Mouse (Mus musculus) kidney, embryonic 16.5 days (tissue): Measurements from ENCODE around the gene Gm48551. TPM values are rescaled to one million over a fixed set of nuclear protein-coding genes. Genes with fewer than 3 reads are reported as not detected.

Source experiments
- ATAC-seq: fragments of 200-750 bp; cut with Nextera tagmentation; 2 replicates; pipeline ENCODE4 v1.8.0; 2017; ENCODE audit warnings: moderate TSS enrichment; ENCODE audit not compliant: low FRiP score, low TSS enrichment
- H3K27ac ChIP-seq: fragments of 300-500 bp; sonication (generic); 2 replicates; pipeline ENCODE4 v1.5.1; 2014; ENCODE audit warnings: low read length
- H3K27me3 ChIP-seq: fragments of 300-500 bp; sonication (generic); 2 replicates; pipeline ENCODE4 v1.6.1; 2014; ENCODE audit warnings: low read length, control low read depth, mixed read lengths; ENCODE audit not compliant: insufficient read depth
- H3K36me3 ChIP-seq: fragments of 300-500 bp; sonication (generic); 2 replicates; pipeline ENCODE4 v1.6.1; 2014; ENCODE audit warnings: low read length, control low read depth, mixed read lengths; ENCODE audit not compliant: insufficient read depth
- H3K4me1 ChIP-seq: fragments of 300-500 bp; sonication (generic); 2 replicates; pipeline ENCODE4 v1.6.1; 2014; ENCODE audit warnings: low read length, control low read depth, mixed read lengths; ENCODE audit not compliant: insufficient read depth
- H3K4me2 ChIP-seq: fragments of 300-500 bp; sonication (generic); replicated peaks from 2 replicates; pipeline ENCODE4 v1.6.1; 2014; ENCODE audit warnings: low read depth, low read length
- H3K4me3 ChIP-seq: fragments of 300-500 bp; sonication (generic); 2 replicates; pipeline ENCODE4 v1.5.1; 2014; ENCODE audit warnings: mild to moderate bottlenecking, low read length
- H3K9ac ChIP-seq: fragments of 300-500 bp; sonication (generic); replicated peaks from 2 replicates; pipeline ENCODE4 v1.6.1; 2014; ENCODE audit warnings: low read length
- H3K9me3 ChIP-seq: fragments of 300-500 bp; sonication (generic); 2 replicates; pipeline ENCODE4 v1.6.1; 2016; ENCODE audit warnings: low read length, control low read depth
- WGBS: fragments of 180-500 bp; shearing (Covaris S2); extraction: QIAGEN DNeasy Blood & Tissue Kit; methylation state at CpG from one replicate; pipeline ENCODE4 v1.1.7; 2014; 5-methylcytosine and 5-hydroxymethylcytosine counted together
- polyA plus RNA-seq: library from polyadenylated mRNA; unstranded; fragments of >200 nt; fragmentation: Nextera tagmentation; extraction: Ambion mirVana; gene quantifications from 2 replicates; pipeline ENCODE4 v1.2.1, GENCODE M21; 2015

Gene Gm48551
- polyA plus RNA-seq, 1 experiment from 2014 or later: 5.0 TPM

- ATAC-seq: no peak
- 27% methylated on average over 31 of the region's 31 CpGs for WGBS
- H3K9ac ChIP-seq: peak overlapping the region; percentile 29; the same call in 1 of the 2 replicates
These were observed 23.5 kb downstream of the Gm48551 start for GRCm38 (mm10) chr10:81407539-81408423.

GRCm38 (mm10) chr10:81408424-81408729 lies 24.1 kb downstream of the Gm48551 start:
- WGBS: 56% methylated on average over 13 of the region's 13 CpGs
- H3K4me1 ChIP-seq: peaks cover 80% of the 10 kb centered on the region
- ATAC-seq: no peak

More at GRCm38 (mm10) chr10:81407539-81408423, 23.5 kb downstream of the Gm48551 start:
- peak overlapping the region; percentile 61 for H3K27ac ChIP-seq
- peaks cover 35% of the 10 kb centered on the region; the same call in 1 of the 2 replicates for H3K36me3 ChIP-seq
- peak overlapping the region; percentile 22 for H3K4me3 ChIP-seq
- H3K27me3 ChIP-seq: no peaks in the 10 kb centered on the region
- peaks cover 80% of the 10 kb centered on the region for H3K4me1 ChIP-seq
- peak overlapping the region; percentile 37 for H3K4me2 ChIP-seq
- H3K9me3 ChIP-seq: no peaks in the 10 kb centered on the region

GRCm38 (mm10) chr10:81408871-81409291 lies 24.6 kb downstream of the Gm48551 start:
- 21% methylated on average over 9 of the region's 9 CpGs for WGBS
- peaks cover 82% of the 10 kb centered on the region for H3K4me1 ChIP-seq
- no peaks in the 10 kb centered on the region for H3K9me3 ChIP-seq
- peak overlapping the region; percentile 85 for H3K27ac ChIP-seq
- no peaks in the 10 kb centered on the region for H3K27me3 ChIP-seq
- H3K36me3 ChIP-seq: peaks cover 37% of the 10 kb centered on the region; the same call in 1 of the 2 replicates
- no peak overlapping the region for H3K4me3 ChIP-seq
- peak overlapping the region; percentile 31 for H3K4me2 ChIP-seq
- ATAC-seq: peak; percentile 56
- H3K9ac ChIP-seq: peak overlapping the region; percentile 6; the same call in 1 of the 2 replicates

More at GRCm38 (mm10) chr10:81408424-81408729, 24.1 kb downstream of the Gm48551 start:
- Histone ChIP-seq H3K27me3 (no peaks in the 10 kb centered on the region), H3K4me2 (no peak overlapping the region), H3K9me3 (no peaks in the 10 kb centered on the region), H3K27ac (peak overlapping the region; percentile 85; the same call in 1 of the 2 replicates), H3K9ac (peak overlapping the region; percentile 23; the same call in 1 of the 2 replicates), H3K4me3 (no peak overlapping the region), H3K36me3 (peaks cover 37% of the 10 kb centered on the region; the same call in 1 of the 2 replicates)

DNA sequence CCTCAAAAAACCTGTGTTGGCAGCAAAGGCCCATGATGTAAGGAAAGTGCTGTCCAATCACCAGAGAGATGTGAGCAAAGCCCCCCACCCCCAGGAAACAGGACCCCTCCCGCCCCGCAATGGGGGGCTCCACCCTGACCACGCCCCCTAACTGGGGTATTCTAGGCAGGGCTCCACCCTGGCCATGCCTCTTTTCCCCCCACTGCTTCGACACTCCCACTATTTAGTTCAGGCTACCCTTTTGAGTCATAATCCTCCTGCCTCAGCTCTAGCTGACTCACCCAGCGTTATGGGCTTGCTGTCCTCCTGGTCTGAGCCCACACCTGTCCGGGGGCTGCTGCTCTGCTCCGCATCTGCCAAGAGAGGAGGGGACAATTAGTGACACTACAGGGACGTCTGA lies 25.1 kb downstream of the Gm48551 start:
- Histone ChIP-seq H3K4me1 (peaks cover 82% of the 10 kb centered on the region), H3K27me3 (no peaks in the 10 kb centered on the region), H3K9ac (peak overlapping the region; percentile 6), H3K9me3 (no peaks in the 10 kb centered on the region), H3K27ac (peak overlapping the region; percentile 85), H3K4me3 (peak overlapping the region; percentile 15; the same call in 1 of the 2 replicates), H3K36me3 (peaks cover 36% of the 10 kb centered on the region; the same call in 1 of the 2 replicates), H3K4me2 (peak overlapping the region; percentile 31)
- ATAC-seq: no peak; the same call in 1 of the 2 replicates
- WGBS: 23% methylated on average over 8 of the region's 8 CpGs

- Histone ChIP-seq H3K36me3 (peaks cover 30% of the 10 kb centered on the region; the same call in 1 of the 2 replicates), H3K9me3 (no peaks in the 10 kb centered on the region), H3K4me1 (peaks cover 88% of the 10 kb centered on the region), H3K27ac (peak overlapping the region; percentile 85), H3K4me2 (peak overlapping the region; percentile 31), H3K9ac (peak overlapping the region; percentile 32; the same call in 1 of the 2 replicates), H3K27me3 (no peaks in the 10 kb centered on the region), H3K4me3 (peak overlapping the region; percentile 11; the same call in 1 of the 2 replicates)
- ATAC-seq: no peak
- WGBS: 60% methylated on average over 4 of the region's 4 CpGs
These were observed 26.1 kb downstream of the Gm48551 start for GRCm38 (mm10) chr10:81410350-81410749.

DNA sequence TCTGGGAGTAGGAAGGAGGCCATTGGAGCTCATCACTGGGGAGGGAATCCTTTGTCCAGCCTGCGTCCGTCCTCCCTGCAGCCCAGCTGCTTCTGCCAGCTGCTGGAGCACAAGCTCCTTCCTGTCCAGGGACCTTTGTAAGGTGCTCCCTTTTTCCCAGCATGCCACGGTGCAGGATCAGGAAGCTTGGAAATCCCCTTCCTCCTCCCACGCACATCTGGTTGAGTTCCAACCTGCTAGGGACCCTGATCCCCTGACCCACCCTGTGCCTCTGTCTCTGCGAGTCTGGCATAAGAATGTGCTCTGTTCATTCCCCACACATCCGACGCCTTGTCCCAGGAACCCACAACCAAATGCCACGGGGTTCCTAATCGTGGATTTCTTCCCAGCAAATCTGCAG lies 26.7 kb downstream of the Gm48551 start:
- peaks cover 94% of the 10 kb centered on the region for H3K4me1 ChIP-seq
- H3K27me3 ChIP-seq: no peaks in the 10 kb centered on the region
- WGBS: 50% methylated on average over 9 of the region's 9 CpGs
- peak overlapping the region; percentile 85 for H3K27ac ChIP-seq
- ATAC-seq: no peak
- H3K36me3 ChIP-seq: peaks cover 24% of the 10 kb centered on the region; the same call in 1 of the 2 replicates
- no peaks in the 10 kb centered on the region for H3K9me3 ChIP-seq
- H3K4me2 ChIP-seq: peak overlapping the region; percentile 31; the same call in 1 of the 2 replicates
- no peak overlapping the region for H3K4me3 ChIP-seq
- peak overlapping the region; percentile 32; the same call in 1 of the 2 replicates for H3K9ac ChIP-seq

GRCm38 (mm10) chr10:81411471-81412400 lies 27.5 kb downstream of the Gm48551 start:
- WGBS: 55% methylated on average over 18 of the region's 18 CpGs
- ATAC-seq: no peak
- Histone ChIP-seq H3K36me3 (peaks cover 16% of the 10 kb centered on the region; the same call in 1 of the 2 replicates), H3K4me1 (peaks cover 98% of the 10 kb centered on the region), H3K9me3 (no peaks in the 10 kb centered on the region), H3K4me2 (no peak overlapping the region; the same call in 1 of the 2 replicates), H3K27ac (peak overlapping the region; percentile 85), H3K9ac (peak overlapping the region; percentile 33; the same call in 1 of the 2 replicates), H3K4me3 (no peak overlapping the region), H3K27me3 (no peaks in the 10 kb centered on the region)

- ATAC-seq: no peak
- Histone ChIP-seq H3K4me2 (no peak overlapping the region), H3K9me3 (no peaks in the 10 kb centered on the region), H3K27me3 (no peaks in the 10 kb centered on the region), H3K4me3 (no peak overlapping the region), H3K9ac (peak overlapping the region; percentile 24), H3K4me1 (peaks cover 98% of the 10 kb centered on the region), H3K27ac (peak overlapping the region; percentile 85), H3K36me3 (peaks cover 10% of the 10 kb centered on the region; the same call in 1 of the 2 replicates)
- WGBS: 79% methylated on average over 16 of the region's 16 CpGs
These were observed 28.5 kb downstream of the Gm48551 start for GRCm38 (mm10) chr10:81412586-81413309.
